Mouse (Mus musculus) liver, postnatal 0 days (tissue): ENCODE data around the gene Slbp.

Experiments
- CTCF ChIP-seq: sonication (generic); IDR thresholded peaks from 2 replicates; pipeline ENCODE4 v1.5.1; 2016; ENCODE audit warnings: antibody characterized with exemption, low read depth
- EP300 ChIP-seq: IDR thresholded peaks from 2 replicates; pipeline ENCODE4 v1.6.1; 2016; ENCODE audit warnings: antibody characterized with exemption, low read depth, mild to moderate bottlenecking

- TF ChIP-seq CTCF: no peak
- TF ChIP-seq EP300: no peak
Observed at GRCm38 (mm10) chr5:33627968-33628367, 24.4 kb downstream of the Slbp start.
